Mouse (Mus musculus) granulocyte monocyte progenitor cell, adult 5-6 weeks (primary cell): ENCODE results near the gene Gm14214. TPM values are rescaled to one million over a fixed set of nuclear protein-coding genes. Genes with fewer than 3 reads are reported as not detected.

Experiments
- ATAC-seq: replicated peaks from 2 replicates; pipeline ENCODE4 v1.8.0; 2016; ENCODE audit warnings: mild to moderate bottlenecking, moderate TSS enrichment, inconsistent platforms; ENCODE audit not compliant: poor library complexity, severe bottlenecking
- total RNA-seq, 2 experiments: library from RNA; stranded (forward) in 1 of 2; stranded (reverse) in 1 of 2; fragments of 200-712, 200-1000 nt in 1 of 2; fragments of >200 nt in 1 of 2; fragmentation: Nextera tagmentation in 1 of 2; gene quantifications; 2 replicates each; pipeline ENCODE4 v1.2.3; 2014 to 2017

Gene Gm14214
- total RNA-seq, 2 experiments from 2014 or later = not detected

DNA sequence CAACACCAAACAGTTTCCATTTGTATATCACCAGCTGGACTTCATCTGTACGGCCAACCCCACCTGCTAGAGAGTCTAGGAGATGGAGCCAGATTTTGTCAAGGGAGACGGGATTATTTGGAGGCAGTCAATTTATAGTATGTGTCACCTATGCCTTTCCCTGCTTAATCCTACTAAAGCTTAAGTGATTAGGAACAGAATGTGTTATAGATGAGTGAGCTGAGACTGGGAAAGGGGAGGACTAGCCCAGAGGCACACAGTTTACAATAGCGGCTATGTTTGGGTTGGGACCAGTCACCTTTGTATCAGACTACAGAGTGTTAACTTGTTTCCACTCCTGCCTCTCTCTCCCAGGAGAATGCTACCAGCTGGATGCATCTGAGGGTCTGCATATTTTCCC lies 9.8 kb upstream of the Gm14214 start:
- no peak for ATAC-seq

DNA sequence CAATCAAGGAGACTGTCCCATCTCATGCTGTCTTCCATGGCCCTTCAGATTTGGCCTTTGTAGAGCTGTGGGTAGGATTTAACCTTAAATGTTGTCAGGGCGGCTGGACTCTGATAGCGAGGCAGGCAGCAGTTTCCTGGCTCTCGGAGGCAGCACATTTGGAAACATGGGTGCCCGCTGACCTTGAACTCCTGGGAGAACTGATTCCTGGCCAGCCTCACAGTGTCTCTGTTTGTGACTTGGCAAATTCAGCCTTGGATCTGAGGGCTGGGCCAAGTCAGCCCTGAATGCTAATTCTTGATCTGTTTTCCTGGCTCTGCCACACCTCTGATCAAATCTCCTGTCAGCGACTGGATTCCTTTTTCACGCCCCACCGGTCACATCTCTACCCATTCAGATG lies 6.7 kb upstream of the Gm14214 start:
- ATAC-seq = no peak

DNA sequence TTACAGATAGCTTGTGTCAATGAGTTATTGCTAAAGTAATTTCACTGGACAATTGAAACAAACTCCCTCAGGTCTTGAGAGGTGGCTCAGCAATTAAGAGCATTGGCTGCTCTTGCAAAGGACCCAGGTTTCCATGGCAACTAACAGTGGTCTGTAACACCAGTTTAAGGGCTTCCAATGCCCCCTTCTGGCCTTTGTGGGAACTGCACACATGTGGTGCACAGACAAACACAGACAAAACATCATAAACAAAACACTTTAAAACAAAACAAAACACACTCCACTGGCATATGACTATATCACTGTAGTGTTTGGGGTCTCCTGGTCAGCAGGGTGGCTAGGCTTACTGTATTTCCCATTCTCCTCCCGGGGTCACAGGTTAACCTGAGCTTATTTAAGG lies 4.2 kb upstream of the Gm14214 start:
- peak; percentile 69 for ATAC-seq

DNA sequence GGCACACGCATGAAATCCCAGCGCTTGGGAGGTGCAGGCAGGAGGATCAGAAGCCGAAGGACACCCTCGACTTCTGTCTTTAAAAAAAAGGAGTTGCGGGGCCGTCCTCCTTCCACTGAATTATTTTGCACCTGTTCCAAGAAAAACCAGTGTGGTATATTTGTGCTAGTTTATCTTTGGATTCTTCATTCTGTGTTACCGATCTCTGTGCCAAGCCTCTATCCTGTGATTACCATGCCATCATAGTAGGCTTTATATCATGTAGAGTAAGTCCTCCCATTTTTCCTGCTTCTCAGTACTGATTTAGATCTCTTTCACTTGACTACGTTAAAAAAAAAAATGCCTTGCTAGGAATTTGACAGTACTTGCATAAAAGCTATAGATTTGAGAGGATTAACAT lies 1.8 kb upstream of the Gm14214 start:
- ATAC-seq = no peak

DNA sequence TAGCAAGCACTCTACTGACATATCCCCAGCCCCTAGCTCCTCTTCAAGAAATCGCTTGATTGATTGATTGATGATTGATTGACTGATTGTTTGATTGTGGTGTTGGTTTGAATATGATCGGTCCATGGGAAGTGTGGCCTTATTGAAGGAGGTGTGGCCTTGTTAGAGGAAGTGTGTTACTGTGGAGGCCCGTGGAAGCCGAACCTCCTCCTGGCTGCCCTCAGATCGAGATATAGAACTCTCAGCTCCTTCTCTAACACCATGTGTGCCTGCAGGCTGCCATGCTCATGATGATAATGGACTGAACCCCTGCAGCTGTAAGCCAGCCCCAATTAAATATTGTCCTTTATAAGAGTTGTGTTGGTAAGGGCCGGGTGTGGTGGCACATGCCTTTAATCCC lies 2.8 kb downstream of the Gm14214 start:
- no peak for ATAC-seq

DNA sequence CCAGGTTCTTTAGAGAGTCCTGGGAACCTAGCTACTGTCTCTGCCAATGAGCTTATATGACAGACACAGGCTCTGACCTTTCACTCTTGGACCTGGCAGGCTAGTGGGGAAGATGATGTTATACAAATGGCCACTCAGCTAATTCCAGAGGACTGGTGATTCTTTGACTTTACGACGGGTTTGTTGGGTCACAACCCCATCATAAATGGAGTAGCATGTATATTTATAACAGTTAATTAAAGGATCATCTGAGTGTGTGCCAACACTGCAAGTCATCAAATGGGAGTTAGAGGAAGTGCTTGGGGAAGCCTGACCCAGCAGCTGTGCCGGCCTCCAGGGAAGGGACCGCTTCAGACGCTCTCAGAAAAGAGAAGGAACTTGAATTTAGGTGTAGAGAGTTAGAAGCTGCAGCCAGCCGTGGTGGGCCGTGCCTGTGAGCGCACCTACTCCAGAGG lies 4.2 kb downstream of the Gm14214 start:
- ATAC-seq = peak; percentile 93

DNA sequence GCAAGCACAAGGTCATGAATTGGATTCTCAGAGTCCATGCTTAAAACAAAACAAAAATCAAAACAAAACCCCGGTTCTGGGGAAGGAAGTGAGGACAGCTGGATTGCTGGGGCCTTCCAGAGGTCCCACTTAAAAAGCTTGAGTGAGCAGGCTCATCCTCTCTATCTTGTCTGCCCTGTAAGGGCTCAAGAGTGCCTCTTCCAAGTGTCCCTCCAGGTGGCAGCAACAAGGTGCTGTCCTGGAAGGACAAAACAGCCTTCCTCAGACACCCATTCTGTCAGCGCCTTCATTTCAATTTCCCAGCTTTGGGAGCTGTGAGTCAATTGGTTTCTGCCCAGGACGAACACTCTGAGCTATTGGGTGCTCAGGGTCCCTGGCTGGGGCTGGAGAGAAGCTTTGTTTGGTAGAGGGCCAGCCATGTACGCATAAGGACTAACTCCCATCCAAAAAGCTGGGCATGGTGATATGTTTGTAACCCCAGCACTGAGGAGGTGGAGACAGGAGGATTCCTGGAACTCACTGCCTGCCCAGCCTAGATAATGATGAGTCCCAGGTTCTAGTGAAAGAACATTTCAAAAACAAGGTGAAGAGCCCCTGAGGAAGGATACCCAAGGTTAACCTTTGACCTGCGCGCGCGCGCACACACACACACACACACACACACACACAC lies 4.9 kb downstream of the Gm14214 start:
- ATAC-seq = no peak

DNA sequence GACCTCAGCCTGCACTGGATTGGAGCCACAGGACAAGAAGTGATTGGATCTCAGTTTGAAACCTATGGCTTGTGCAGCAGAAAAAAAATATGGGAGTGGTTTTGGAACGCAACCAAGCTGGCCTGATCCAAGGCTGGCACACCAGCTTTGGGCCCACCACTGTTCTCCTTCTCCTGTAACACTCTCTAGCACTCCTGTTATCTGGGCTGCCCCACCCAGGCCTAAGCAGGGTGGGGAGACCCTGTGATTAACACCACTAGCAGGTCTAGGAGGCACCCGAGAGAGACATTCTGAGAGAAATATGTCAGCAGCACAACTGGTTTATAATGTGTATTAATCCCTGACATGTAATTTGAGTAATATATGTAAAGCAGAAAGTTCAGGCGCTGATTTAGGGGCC lies 6.6 kb downstream of the Gm14214 start:
- ATAC-seq = no peak

DNA sequence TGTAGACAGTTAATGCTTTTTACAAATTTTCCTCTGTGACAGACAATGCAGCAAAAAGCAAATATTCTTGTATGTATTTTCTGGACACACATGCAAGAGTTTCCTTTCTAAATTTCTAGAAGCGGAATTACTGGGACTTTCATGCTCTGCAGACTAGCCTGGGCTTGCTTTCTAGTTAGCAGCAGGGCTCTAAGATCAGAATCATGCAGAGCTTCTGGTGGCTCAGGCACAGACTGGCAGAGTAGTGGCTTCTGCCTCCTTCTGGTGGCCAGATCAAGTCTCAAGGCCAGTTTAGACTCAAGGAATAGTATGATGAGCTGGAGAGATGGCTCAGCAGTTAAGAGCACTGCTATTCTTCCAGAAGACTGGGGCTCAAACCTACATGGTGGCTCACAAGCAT lies 11.4 kb downstream of the Gm14214 start:
- no peak for ATAC-seq

DNA sequence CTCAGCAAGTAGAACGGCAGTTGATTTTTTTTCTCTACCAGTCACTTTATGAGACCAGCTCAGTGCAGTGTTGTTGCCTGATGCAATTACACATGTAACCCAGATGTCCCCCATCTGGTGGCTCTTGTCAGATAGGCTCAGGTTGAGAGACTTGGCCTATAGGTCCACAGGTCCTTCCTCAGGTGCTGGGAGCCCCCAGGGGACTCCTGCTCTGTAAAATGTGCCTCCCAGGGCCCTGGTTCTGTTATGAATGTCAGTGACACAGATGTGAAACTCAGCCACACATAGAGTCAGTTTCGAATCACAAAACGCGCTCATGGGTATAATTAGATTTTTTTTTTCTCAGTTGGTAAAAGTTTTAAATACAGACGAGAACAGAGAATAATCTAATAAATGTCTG lies 12.1 kb downstream of the Gm14214 start:
- ATAC-seq = no peak

DNA sequence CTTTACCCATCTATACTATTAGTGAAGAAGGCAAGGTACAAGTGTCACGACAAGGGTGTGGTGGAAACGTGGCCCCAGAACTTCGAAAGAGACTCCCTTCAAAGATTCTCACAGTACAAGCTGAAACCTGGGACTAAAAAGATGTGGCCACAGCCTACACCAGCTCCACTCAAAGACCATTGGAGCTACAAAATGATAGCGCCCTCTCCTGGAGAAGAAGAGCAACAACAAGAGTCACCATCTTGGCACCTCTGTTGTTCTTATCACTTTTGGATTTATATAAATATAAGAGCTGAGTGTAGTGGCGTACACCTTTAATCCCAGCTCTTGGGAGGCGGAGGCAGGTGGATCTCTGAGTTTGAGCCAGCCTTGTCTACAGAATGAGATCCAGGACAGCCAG lies 14.0 kb downstream of the Gm14214 start:
- ATAC-seq = peak; percentile 42

DNA sequence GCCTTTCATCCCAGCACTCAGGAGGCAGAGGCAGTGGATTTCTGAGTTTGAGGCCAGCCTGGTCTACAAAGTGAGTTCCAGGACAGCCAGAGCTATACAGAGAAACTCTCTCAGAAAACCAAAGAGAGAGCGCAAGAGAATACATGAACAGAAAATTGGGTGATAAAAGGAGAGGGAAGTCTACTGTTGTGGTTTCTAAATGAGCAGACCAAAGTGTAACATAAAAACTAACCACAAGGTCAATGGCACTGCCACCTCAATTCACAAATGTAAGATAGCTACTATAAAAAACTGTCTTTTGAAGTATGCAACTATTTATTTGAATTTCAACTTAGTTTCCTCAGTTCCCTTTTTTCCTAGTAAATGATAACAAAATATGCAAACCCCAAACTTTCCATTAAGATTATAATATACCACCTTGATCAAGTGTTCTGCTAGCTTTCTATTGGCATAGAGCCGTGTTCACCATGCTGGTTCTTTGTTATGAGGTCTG lies 15.7 kb downstream of the Gm14214 start:
- ATAC-seq = no peak

DNA sequence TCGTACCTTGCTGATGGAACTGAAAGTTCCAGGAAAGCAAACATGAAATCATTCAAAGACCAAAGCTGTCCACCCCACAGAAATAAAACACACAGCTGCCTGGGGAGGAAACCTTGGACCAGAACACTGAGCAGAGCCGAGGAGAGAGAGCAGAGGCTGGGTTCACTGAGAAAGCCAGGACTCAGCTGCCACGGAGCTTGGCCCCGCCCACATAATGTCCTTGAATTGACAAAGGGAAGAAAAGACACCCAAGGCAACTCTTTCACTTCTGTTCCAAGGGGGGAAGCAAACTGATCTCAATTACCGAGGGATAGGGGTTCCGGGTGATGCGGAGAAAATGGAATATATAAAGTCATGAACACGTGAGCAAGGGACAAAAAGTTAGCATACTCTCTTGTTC lies 17.9 kb downstream of the Gm14214 start:
- peak; percentile 78 for ATAC-seq

DNA sequence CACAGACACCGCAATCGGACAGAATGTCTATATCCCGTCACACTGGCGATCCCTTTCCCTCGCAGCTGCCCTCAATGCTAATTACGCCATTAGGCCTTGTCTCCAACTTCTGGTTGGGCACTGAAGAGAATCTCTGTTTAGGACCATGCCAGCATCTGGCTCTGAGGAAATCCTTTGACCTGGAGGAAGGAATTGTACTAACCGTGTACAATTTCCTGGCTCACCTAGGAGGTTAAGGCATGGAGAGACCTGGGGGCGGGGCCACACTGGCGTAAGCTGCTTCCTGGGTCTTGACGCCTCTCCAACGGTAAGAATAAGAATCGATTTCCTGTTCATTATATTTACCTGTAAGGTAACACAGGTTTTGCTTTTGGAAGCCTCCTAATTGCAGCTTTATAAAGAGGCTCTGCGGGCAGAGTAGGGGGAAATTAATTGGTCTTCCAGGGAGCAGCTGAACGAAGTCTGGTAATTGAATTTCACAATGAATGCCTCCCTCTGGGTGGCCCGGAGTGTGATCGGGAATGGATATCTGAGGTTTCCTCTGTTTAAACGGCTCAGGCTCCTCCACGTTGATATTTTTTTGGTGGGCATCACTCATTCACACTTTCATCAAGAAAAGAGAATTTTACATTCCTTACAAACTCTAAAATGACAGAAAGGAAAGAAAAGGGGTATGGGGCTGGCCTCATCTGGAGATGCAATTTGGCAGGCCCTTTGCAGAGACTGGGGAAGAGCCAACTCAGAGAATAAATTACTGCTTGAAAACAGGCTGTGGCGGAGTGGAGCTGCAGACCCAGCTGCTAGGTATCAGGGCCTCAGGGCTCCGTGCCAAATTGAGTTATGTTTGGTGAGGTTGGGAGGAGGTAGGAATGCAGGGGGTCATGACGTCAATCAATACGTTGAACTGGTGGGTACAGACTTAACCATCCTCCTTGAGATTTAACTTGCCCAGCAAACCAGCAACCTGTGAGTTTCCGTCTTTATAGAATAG lies 20.5 kb downstream of the Gm14214 start:
- ATAC-seq = no peak

DNA sequence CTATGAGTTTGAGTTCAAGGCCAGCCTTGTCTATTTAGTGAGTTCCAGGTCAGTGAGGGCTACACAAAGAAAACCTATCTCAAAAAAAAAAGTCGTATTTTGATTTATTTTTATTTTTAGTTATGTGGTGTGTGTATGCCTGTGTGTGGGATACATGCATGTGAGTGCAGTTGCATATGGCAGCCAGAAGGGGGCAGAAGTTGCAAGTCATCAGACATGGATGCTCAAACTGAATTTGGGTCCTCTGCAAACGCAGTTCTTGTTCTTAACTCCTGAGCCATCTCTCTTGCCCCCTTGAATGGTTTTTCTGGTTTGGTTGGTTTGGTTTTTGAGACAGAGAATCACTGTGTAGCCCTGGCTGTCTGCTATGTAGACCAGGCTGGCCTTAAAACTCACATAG lies 21.4 kb downstream of the Gm14214 start:
- ATAC-seq = no peak

DNA sequence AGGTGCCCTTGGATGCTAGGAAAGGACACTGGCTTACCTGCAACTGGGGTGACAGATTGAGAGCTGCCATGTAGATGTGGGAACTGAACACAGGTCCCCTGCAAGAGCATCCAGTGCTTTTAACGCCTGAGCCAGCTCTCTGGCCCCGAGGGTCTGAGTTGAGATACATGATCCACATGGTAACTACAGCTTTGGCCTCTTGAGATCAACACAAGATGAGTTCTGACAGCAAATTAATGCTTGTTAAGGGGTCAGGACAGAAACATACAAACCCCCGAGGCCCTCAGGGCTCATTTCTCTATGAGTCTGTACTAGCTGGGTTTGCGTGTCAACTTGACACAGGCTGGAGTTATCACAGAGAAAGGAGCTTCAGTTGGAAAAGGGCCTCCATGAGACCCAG lies 25.9 kb downstream of the Gm14214 start:
- ATAC-seq = no peak

DNA sequence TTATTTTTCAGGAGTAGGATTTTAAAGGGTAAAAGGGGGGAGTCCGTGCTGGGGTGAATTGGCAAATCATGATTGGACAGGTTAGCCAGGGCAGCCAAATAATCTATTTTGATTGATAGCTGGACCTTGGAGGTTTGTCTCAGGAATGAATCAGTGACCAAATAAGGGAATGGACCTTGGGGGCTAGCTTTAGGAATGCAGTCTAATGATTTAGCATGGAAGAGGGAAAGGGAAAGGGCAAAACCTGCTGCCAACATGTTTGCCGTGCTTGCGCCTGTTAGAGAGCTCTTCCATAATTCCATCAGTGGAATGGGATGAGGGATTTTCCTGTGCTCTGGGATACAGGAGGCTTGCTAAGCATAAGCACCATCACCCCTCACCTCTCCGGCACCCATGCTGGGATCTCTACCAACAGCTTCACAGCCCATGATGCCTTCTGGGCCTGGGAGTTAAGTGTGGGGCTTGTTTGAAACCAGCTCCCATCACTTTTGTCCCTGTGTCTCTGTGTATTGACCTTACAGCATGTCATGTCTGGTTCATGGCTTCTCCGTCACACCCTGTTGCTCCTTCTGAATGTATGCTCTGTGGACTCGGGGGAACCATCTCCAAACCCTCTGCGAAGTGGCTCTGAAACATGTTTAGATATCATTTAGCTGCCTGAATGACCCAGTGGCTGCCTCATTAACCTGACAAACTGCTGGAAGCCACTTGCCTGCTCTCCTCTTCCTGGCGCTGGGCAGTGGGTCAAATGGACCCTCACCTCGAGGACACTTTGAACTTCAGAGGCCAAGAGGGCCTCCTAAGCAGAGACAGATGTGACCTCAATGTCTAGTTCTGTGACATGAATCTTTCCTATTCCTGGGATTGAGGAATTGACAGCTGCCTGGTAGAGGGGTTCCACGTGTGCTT lies 26.7 kb downstream of the Gm14214 start:
- no peak for ATAC-seq

DNA sequence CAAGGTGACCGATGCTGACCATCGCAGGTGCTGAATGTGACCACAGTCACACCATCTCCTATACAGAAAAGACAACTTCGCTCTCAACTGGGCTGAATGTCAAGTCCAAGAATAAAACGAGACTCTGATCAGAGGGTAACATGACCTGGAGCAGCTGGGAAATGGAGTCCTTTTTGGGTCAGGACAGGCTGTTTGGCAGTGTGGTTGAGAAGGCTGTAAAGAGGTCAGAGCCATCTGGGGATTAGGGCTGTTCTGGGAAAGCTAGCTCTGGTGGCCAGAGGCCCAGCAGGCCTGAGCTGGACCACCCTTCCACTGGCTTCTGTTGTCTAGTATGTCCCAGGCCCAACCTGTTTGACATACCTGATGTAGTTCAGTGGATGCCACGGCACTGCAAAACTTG lies 31.2 kb downstream of the Gm14214 start:
- ATAC-seq = no peak

DNA sequence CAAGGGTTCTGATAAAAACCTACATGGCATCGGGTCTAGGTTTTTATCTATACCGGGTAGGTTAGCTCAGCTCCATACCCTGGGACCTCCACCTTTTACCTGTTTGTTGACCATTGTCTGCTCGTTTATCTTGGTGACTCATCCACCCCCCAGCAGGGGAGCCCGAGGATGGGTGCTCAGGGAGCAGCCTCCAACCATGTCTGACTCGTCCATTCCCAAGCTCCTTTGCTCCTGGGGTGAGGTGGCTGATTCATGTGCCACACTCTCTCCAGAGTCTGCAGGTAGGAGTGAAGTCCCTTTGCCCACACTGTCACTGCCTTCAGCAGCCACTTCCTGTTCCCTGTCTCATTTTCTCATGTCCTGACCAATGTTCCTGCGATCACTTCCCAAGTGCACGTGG lies 33.8 kb downstream of the Gm14214 start:
- 0 out of 2 replicates have a peak, but pooled peaks have one; percentile 23 for ATAC-seq

DNA sequence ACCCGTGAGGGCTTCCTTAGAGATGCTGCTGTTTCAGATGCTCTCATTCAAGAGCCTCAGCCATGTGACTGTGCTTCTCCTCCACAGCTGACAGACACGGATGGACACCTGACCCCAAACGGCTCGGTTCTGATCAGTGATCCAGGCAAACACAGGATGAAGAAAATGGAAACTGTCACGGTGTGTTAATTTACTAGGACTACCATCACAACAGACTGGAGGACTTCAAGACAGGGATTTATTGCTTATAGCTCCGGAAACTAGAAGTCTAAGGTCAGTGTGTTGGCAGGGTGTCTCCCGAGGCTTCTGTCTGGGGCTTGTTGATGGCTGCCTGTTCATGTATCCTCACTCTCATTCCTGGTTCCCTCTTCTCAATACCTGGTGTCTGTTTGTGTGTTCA lies 34.4 kb downstream of the Gm14214 start:
- ATAC-seq = no peak
